Mouse (Mus musculus) ES-Bruce4 (cell line): ENCODE data around the gene Tomm40. TPM values are rescaled to one million over a fixed set of nuclear protein-coding genes. Genes with fewer than 3 reads are reported as not detected.
A peak's percentile ranks its signal among the peaks of the same experiment; 100 is the strongest.

Experiments
- H3K27ac ChIP-seq: 2 replicates; pipeline ENCODE4 v1.5.1; 2012; ENCODE audit warnings: low read length, inconsistent platforms; ENCODE audit not compliant: insufficient read depth
- H3K27me3 ChIP-seq: 2 replicates; pipeline ENCODE4 v1.6.1; 2012; ENCODE audit warnings: mild to moderate bottlenecking, low read length, inconsistent platforms; ENCODE audit not compliant: control insufficient read depth, poor library complexity, insufficient read depth, severe bottlenecking
- H3K36me3 ChIP-seq: 2 replicates; pipeline ENCODE4 v1.6.1; 2012; ENCODE audit warnings: inconsistent platforms, mild to moderate bottlenecking, low read length, moderate library complexity; ENCODE audit not compliant: control insufficient read depth, poor library complexity, insufficient read depth, severe bottlenecking
- H3K4me1 ChIP-seq: one replicate; pipeline ENCODE4 v1.8.1; 2011; ENCODE audit warnings: low read length; ENCODE audit not compliant: control insufficient read depth, insufficient read depth
- H3K4me3 ChIP-seq: 2 replicates; pipeline ENCODE4 v1.5.1; 2011; ENCODE audit warnings: low read depth, mild to moderate bottlenecking, low read length
- H3K9ac ChIP-seq: 2 replicates; pipeline ENCODE4 v1.6.1; 2012; ENCODE audit warnings: low read depth, mild to moderate bottlenecking, inconsistent platforms; ENCODE audit not compliant: poor library complexity, severe bottlenecking
- H3K9me3 ChIP-seq: replicated peaks from 2 replicates; pipeline ENCODE4 v1.6.1; 2012; ENCODE audit warnings: mild to moderate bottlenecking, low read length, inconsistent platforms; ENCODE audit not compliant: control insufficient read depth, poor library complexity, insufficient read depth, severe bottlenecking
- CTCF ChIP-seq: IDR thresholded peaks from one replicate; pipeline ENCODE4 v1.8.1; 2011; ENCODE audit warnings: low read depth, low read length
- EP300 ChIP-seq: IDR thresholded peaks from 2 replicates; pipeline ENCODE4 v1.6.1; 2011; ENCODE audit warnings: low read depth, low read length; ENCODE audit not compliant: insufficient read depth
- POLR2A ChIP-seq: IDR thresholded peaks from one replicate; pipeline ENCODE4 v1.8.1; 2011; ENCODE audit warnings: low read length; ENCODE audit not compliant: insufficient read depth
- polyA plus RNA-seq: library from polyadenylated mRNA; stranded (reverse); fragments of >200 nt; gene quantifications from 2 replicates; pipeline ENCODE4 v1.2.4, GENCODE M21; 2011; ENCODE audit warnings: low read depth; ENCODE audit not compliant: missing spikeins, insufficient read depth, insufficient read length

The Tomm40 gene
- polyA plus RNA-seq: 68.2 TPM in 2 replicates

DNA sequence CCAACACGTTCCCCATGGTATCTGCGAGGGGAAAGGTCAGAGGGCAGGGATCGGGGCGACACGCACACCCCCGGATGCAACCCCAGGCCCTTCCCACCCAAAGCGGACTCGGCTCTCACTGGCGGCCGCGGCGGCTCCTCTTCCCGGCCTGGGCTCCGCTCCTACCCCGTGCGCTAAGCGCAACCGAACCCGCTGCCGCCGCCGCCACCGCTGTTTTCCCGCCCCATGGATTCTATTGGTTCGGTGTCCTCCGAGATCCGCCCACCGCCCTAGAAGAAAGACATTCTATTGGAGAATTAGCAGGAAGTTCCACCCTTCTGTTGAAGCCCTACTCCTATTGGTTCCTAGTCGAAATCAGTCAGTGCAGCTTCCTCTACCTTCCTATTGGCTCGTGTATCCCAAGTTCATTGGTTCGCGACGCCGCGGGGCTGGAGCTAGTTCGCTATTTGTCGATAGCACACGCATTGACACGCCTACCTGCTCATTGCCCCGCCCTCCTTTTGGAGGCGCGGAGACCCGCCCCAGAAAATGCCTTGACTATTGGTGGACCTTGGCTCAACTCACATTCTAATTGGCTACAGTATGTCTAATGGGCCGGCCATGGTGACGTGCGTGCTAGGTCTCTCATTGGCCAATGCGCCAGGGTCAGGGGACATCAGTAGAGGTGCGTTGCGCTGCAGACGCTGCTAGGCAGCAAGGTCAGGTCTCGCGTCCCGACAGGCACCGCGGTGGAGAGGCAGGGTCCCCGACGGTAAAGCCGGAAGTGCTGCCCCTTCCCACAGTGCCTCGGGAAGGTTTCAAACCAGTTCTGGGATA lies at the start of gene Tomm40:
TSS of gene Tomm40 (minus strand) at position 200 of the 816 bp plus-strand sequence.
- TF ChIP-seq POLR2A (no peak), CTCF (no peak)
- Histone ChIP-seq H3K4me1 (no peaks in the 10 kb centered on the region), H3K27me3 (no peaks in the 10 kb centered on the region), H3K27ac (peak within 1 kb of the TSS; percentile 98), H3K9ac (peak within 1 kb of the TSS; percentile 96), H3K36me3 (peaks cover 28% of the 10 kb centered on the region), H3K4me3 (peak within 1 kb of the TSS; percentile 97), H3K9me3 (no peaks in the 10 kb centered on the region)

DNA sequence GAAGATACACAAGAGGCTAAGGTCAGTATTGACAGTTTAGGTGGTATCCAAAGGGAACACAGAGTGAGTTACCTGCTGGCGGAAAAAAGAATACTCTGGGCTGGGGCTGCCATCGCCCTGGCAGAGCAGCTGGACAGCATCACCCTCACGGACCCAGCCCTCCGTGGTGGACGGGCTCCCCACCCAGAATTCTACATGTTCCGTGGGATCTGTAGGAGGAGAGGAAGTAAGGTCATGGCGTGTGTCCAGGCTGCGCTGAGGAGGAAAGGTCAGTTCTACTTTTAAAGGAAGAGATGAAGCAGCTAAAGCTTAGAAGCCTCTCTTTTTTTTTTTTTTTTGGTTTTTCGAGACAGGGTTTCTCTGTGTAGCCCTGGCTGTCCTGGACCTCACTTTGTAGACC lies 49.3 kb upstream of the Tomm40 start:
- peaks cover 4% of the 10 kb centered on the region for H3K4me1 ChIP-seq
- H3K36me3 ChIP-seq: peaks cover 51% of the 10 kb centered on the region
- peaks cover 29% of the 10 kb centered on the region for H3K9me3 ChIP-seq
- TF ChIP-seq EP300 (no peak), CTCF (no peak), POLR2A (no peak)
- no peaks in the 10 kb centered on the region for H3K27me3 ChIP-seq
- no peak overlapping the region for H3K9ac ChIP-seq
- no peak overlapping the region for H3K27ac ChIP-seq
- H3K4me3 ChIP-seq: no peak overlapping the region

DNA sequence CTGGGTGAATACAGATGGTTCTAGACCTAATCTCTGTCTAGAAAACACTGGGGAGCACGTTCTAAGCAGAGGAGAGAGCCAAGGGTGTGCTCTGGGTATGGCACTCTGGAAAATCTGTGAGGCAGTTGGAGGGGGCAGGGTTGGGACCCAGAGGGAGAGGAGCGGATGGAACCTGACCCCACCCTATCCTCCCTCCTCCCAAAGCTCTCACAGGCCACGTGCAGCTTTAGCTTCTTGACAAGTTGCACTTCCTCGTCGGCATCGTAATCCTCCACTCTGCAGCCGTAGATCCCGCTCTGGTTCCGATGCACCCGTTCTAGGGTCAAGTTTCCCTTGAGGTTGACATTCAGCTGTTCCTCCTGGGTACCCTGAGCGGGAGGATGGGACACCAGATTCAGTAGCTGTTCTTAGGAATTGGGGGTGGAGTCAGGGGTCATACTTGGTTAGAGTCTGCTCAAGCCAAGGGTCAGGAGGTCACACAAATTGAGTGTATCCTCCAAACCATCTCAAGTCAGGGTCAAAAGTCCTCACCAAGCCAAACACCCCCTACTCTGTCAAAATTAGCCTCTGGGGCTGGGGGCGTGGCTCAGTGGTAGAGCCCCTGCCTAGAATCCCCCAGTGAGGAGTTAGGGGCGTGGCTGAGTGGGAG lies 48.7 kb upstream of the Tomm40 start:
- TF ChIP-seq POLR2A (no peak), CTCF (no peak), EP300 (no peak)
- Histone ChIP-seq H3K27me3 (no peaks in the 10 kb centered on the region), H3K9ac (no peak overlapping the region), H3K4me3 (no peak overlapping the region), H3K9me3 (peaks cover 29% of the 10 kb centered on the region), H3K36me3 (peaks cover 51% of the 10 kb centered on the region), H3K27ac (peak overlapping the region; percentile 47; the same call in 1 of the 2 replicates), H3K4me1 (peaks cover 4% of the 10 kb centered on the region)

DNA sequence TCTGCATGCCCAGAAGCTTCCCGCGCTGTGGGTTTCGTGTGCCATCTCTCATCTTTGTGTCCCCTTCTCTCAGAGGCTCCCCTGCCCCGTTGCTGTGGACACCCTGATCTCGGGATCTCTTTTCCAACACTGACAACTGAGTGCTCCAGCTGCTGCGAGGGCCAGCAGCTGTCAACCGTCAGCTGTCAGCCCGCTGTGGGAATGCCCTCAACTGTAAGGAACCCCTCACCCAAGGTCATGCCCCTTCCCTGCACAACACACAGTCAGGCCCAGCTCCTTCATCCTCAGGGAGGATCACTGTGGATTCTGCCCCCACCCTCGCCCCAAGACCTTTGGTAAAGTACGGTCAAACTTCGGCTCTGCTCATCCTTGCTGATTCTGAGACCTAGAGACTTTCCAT lies 47.0 kb upstream of the Tomm40 start:
- Histone ChIP-seq H3K27me3 (no peaks in the 10 kb centered on the region), H3K9me3 (peaks cover 29% of the 10 kb centered on the region), H3K36me3 (peaks cover 54% of the 10 kb centered on the region), H3K9ac (no peak overlapping the region), H3K4me3 (no peak overlapping the region), H3K27ac (no peak overlapping the region), H3K4me1 (peaks cover 2% of the 10 kb centered on the region)
- TF ChIP-seq EP300 (no peak), CTCF (no peak), POLR2A (no peak)

DNA sequence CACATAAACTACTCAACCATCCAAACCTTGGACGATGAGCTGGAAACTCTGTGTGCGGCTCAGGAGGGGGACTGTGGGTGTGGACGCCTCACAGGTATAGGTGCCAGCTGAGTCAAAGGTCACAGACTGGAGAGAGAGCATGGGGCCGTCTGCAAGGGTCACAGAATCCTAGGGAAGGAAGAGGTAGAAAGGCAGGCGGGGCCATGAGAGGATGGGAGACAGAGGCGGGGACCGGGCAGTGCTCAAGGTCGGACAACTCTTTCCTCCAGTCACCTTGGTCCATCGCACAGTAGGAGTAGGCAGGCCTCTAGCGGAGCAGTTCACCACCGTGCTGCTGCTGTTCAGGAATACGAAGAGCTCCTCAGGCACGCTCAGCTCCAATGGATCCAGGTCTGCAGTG lies 44.8 kb upstream of the Tomm40 start:
- Histone ChIP-seq H3K27ac (peak overlapping the region; percentile 48), H3K4me3 (no peak overlapping the region), H3K9ac (no peak overlapping the region), H3K27me3 (no peaks in the 10 kb centered on the region), H3K9me3 (peaks cover 24% of the 10 kb centered on the region), H3K36me3 (peaks cover 43% of the 10 kb centered on the region), H3K4me1 (peaks cover 2% of the 10 kb centered on the region)
- TF ChIP-seq EP300 (peak; percentile 47; the same call in 1 of the 2 replicates), POLR2A (no peak), CTCF (no peak)

DNA sequence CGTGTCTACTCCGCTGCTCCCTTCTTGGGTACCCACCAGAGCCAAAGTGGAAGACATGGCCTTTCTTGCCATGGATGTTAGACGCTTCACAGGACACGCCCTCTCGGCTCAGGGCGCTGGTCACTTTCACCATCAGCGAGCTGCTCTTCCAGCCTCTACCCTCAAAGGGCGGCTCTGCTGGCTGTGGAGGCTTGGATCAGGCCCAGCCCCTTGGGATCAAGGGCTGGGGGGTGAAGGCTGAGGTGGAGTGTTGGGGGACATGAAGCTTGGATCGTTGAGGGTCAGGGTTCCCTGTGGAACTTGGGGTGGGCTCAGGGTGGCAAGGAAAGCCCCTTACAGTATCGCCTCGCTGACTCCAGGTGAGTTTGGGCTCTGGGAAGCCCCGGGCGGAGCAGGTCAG lies 43.4 kb upstream of the Tomm40 start:
- peaks cover 32% of the 10 kb centered on the region for H3K36me3 ChIP-seq

More for the DNA sequence above, 43.4 kb upstream of the Tomm40 start:
- Histone ChIP-seq H3K9me3 (peaks cover 18% of the 10 kb centered on the region), H3K9ac (no peak overlapping the region), H3K27ac (no peak overlapping the region), H3K4me1 (peaks cover 2% of the 10 kb centered on the region), H3K27me3 (no peaks in the 10 kb centered on the region), H3K4me3 (peak overlapping the region; percentile 9; the same call in 1 of the 2 replicates)
- no peak for TF ChIP-seq CTCF
- TF ChIP-seq EP300: no peak
- no peak for TF ChIP-seq POLR2A
